Mouse (Mus musculus): ENCODE data around the gene Blmh.

GRCm38 (mm10) chr11:77010762-77011475 is 86.3 kb downstream of the Blmh start:
- no peak for TF ChIP-seq MAX (IDR thresholded peaks at IDR 0.05; ENCODE audit: low read depth)
- TF ChIP-seq POLR2A (IDR thresholded peaks at IDR 0.05; ENCODE audit: insufficient read length, low read depth), result no peak
- TF ChIP-seq TCF3 (IDR thresholded peaks at IDR 0.05; ENCODE audit: insufficient read length, low read depth), result no peak
- no peak for TF ChIP-seq POLR2AphosphoS2 (IDR thresholded peaks at IDR 0.05; ENCODE audit: insufficient read length, low read depth)
- TF ChIP-seq USF1 (IDR thresholded peaks at IDR 0.05; ENCODE audit: low read depth), result no peak

Measured in myocyte (in vitro differentiated cells).